Mouse (Mus musculus): ENCODE measurements around the gene Tcf23.

DNA sequence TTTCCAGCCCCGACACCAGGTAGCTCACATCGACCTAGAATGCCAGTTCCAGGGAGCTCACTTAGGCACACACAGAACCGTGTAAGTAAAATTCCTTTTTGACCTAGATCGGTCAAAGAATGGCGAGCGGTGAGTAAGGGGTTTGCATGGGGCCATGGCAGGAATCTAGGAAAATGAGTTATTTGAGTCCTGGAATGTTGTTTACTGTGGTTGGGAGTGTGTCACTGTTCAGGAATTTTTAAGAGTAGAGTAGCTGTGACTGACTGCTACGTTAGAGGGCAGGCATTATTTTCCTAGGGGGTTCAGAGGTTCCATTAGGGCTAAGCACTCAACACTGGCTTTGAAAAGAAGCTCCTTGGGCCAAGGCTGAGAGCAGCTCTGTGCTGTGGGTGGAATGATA is 31.7 kb downstream of the Tcf23 start:
- TF ChIP-seq CTCF (IDR thresholded peaks at IDR 0.05; ENCODE audit: borderline replicate concordance, insufficient read depth, low read length), result no peak
- no peak for TF ChIP-seq POLR2A (IDR thresholded peaks at IDR 0.05; ENCODE audit: low read depth, low read length)

All from embryonic fibroblast, embryonic 13.5 days (primary cell).